Mouse (Mus musculus): Measurements from ENCODE around the gene Slc30a7.

DNA sequence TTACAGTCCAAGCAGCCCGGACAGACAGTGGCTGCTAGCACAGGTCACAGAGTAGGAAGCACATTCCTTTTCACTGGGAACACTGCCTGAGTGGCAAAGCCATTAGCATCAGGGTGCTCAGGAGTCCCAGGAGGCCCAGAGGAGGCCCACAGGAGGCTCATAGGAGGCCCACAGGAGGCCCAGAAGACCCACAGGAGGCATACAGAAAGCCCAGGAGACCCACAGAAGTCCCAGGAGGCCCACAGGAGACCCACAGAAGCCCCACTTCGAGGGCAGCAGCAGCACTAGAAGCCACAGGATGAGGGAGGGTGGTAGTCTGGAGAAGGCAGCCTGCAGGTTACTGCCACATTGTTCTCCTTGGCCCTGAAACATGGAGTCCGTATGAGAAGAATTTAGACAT is 54.1 kb downstream of the Slc30a7 start:
- TF ChIP-seq MAZ (IDR thresholded peaks at IDR 0.05; ENCODE audit: low read depth, low read length) (no peak), MAX (IDR thresholded peaks at IDR 0.05; ENCODE audit: low read length) (no peak), POLR2A (IDR thresholded peaks at IDR 0.05; ENCODE audit: control insufficient read depth in 1 of 2, insufficient read depth in 1 of 2, low read depth in 1 of 2, low read length in 2 of 2, poor library complexity in 1 of 2) (no peak), EP300 (IDR thresholded peaks at IDR 0.05; ENCODE audit: low read depth in 1 of 2, low read length in 2 of 2) (no peak), CTCF (IDR thresholded peaks at IDR 0.05 in 2 of 3, conservative IDR thresholded peaks at IDR 0.05 in 1 of 3; ENCODE audit: control insufficient read depth in 1 of 3, insufficient read depth in 1 of 3, low read depth in 2 of 3, low read length in 3 of 3, poor library complexity in 1 of 3, severe bottlenecking in 1 of 3) (no peak), HCFC1 (IDR thresholded peaks at IDR 0.05; ENCODE audit: low read depth, low read length) (no peak), SIN3A (IDR thresholded peaks at IDR 0.05; ENCODE audit: low read length) (no peak), CHD2 (IDR thresholded peaks at IDR 0.05; ENCODE audit: low read length) (no peak), BHLHE40 (IDR thresholded peaks at IDR 0.05; ENCODE audit: borderline replicate concordance, low read depth, low read length) (no peak), SMC3 (IDR thresholded peaks at IDR 0.05; ENCODE audit: low read depth, low read length) (no peak)

All from MEL (cell line).